Mouse (Mus musculus) thymus, adult 2 months (tissue): ENCODE measurements around the gene Wee2. TPM values are rescaled to one million over a fixed set of nuclear protein-coding genes. Genes with fewer than 3 reads are reported as not detected.

Experiments
- DNase-seq: peaks from one replicate; pipeline ENCODE4 v3.0.0; 2021
- H3K27ac ChIP-seq: fragments of 200-500 bp; 2 replicates; pipeline ENCODE4 v1.5.1; 2012; ENCODE audit warnings: low read length, control low read depth; ENCODE audit not compliant: control insufficient read depth, insufficient read depth
- H3K27me3 ChIP-seq: fragments of 200-500 bp; 2 replicates; pipeline ENCODE4 v1.6.1; 2012; ENCODE audit warnings: mild to moderate bottlenecking, low read length, moderate library complexity, mixed read lengths; ENCODE audit not compliant: control insufficient read depth, insufficient read depth
- H3K36me3 ChIP-seq: fragments of 200-500 bp; 2 replicates; pipeline ENCODE4 v1.6.1; 2012; ENCODE audit warnings: mild to moderate bottlenecking, low read length, moderate library complexity; ENCODE audit not compliant: control insufficient read depth, insufficient read depth
- H3K4me1 ChIP-seq: fragments of 200-500 bp; replicated peaks from 2 replicates; pipeline ENCODE4 v1.6.1; 2012; ENCODE audit warnings: low read length; ENCODE audit not compliant: control insufficient read depth, insufficient read depth
- H3K4me3 ChIP-seq: fragments of 200-500 bp; 2 replicates; pipeline ENCODE4 v1.5.1; 2012; ENCODE audit warnings: mild to moderate bottlenecking, low read length, control low read depth, moderate library complexity; ENCODE audit not compliant: control insufficient read depth, insufficient read depth
- CTCF ChIP-seq: fragments of 200-500 bp; IDR thresholded peaks from 2 replicates; pipeline ENCODE4 v1.5.1; 2012; ENCODE audit warnings: mild to moderate bottlenecking, control low read depth, low read length, moderate library complexity, borderline replicate concordance; ENCODE audit not compliant: control insufficient read depth, poor library complexity, insufficient read depth; ENCODE audit errors: extremely low read depth
- POLR2A ChIP-seq: fragments of 200-500 bp; IDR thresholded peaks from 2 replicates; pipeline ENCODE4 v1.6.1; 2012; ENCODE audit warnings: mild to moderate bottlenecking, low read length, control low read depth, moderate library complexity; ENCODE audit not compliant: control insufficient read depth, poor library complexity, insufficient read depth; ENCODE audit errors: extremely low read depth
- WGBS: fragments of 180-500 bp; shearing (Covaris S2); methylation state at CpG from one replicate; pipeline ENCODE4 v1.1.7; 2018; 5-methylcytosine and 5-hydroxymethylcytosine counted together
- polyA plus RNA-seq: library from polyadenylated mRNA; depleted of rRNA; stranded (reverse); fragments of >200 nt; gene quantifications from 2 replicates; pipeline ENCODE4 v1.2.3, GENCODE M21; 2012; rRNA removed

Gene Wee2
- 0.04 and 0.28 TPM in 2 replicates for polyA plus RNA-seq

DNA sequence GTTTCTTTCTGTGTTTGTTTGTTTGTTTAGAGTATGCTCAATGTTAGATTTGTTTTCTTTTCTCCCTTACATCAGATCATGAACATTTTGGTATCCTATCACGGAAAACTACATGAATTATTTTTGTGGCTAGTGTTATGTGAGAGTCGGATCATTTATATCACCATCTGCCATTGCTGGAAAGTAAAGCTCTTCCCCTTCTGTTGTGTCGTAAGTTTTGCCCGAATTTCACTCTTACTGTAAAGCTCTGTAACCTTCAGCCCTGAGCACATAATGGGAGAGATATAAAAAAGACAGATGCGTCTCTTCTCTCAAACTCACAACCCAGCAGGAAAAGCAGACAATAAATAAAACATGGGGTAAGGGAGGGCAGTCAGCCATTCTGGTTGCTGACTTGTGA, at the start of gene Wee2:
Gene Wee2, plus strand, starts transcription at position 153 of the 400 bp plus-strand sequence.
- no peak within 1 kb of the TSS for H3K4me3 ChIP-seq
- WGBS = 83% methylated on average over 5 of the region's 5 CpGs
- H3K27me3 ChIP-seq = no peaks in the 10 kb centered on the region
- H3K36me3 ChIP-seq = no peaks in the 10 kb centered on the region
- no peak within 1 kb of the TSS for H3K27ac ChIP-seq
- no peak for DNase-seq
- peaks cover 12% of the 10 kb centered on the region for H3K4me1 ChIP-seq
- no peak for TF ChIP-seq CTCF

DNA sequence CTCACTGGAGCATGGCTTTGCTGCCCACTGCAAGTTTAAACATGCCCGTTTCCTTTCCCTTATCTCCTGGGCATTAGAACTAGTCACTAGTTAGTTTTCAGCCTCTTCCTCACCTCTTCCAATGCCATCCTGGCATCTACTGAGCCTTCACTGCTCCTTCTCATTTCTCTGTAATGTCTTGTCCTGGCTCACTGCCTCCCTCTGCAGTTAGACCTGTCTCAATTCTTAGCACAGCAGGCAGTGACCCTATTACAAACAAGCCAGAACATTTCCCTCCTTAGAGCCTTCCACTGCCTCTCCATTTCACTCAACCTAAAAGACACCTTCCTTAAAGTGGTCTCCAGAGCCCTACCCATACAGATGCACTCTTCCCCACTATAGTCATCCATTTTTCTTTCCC, 47.9 kb upstream of the Wee2 start:
- Histone ChIP-seq H3K4me1 (no peaks in the 10 kb centered on the region), H3K4me3 (no peak overlapping the region), H3K27me3 (no peaks in the 10 kb centered on the region), H3K36me3 (peaks cover 26% of the 10 kb centered on the region), H3K27ac (no peak overlapping the region)
- WGBS = 97% methylated on average over 1 of the region's 1 CpGs
- TF ChIP-seq POLR2A (no peak), CTCF (no peak)
- DNase-seq = no peak

GRCm38 (mm10) chr6:40393213-40393612, 45.7 kb upstream of the Wee2 start:
- Histone ChIP-seq H3K4me3 (no peak overlapping the region), H3K27ac (no peak overlapping the region), H3K4me1 (no peaks in the 10 kb centered on the region), H3K27me3 (no peaks in the 10 kb centered on the region), H3K36me3 (peaks cover 20% of the 10 kb centered on the region)
- 90% methylated on average over 3 of the region's 3 CpGs for WGBS
- DNase-seq = peak; percentile 25
- no peak for TF ChIP-seq POLR2A
- TF ChIP-seq CTCF = no peak

- WGBS = 98% methylated on average over 2 of the region's 2 CpGs
- H3K36me3 ChIP-seq = peaks cover 30% of the 10 kb centered on the region; the same call in 1 of the 2 replicates
These were observed 36.9 kb upstream of the Wee2 start for GRCm38 (mm10) chr6:40402031-40402430.

GRCm38 (mm10) chr6:40403640-40404285, 35.1 kb upstream of the Wee2 start:
- Histone ChIP-seq H3K27ac (no peak overlapping the region), H3K27me3 (no peaks in the 10 kb centered on the region), H3K4me3 (no peak overlapping the region), H3K4me1 (no peaks in the 10 kb centered on the region), H3K36me3 (peaks cover 29% of the 10 kb centered on the region; the same call in 1 of the 2 replicates)
- no peak for DNase-seq
- TF ChIP-seq CTCF (no peak), POLR2A (no peak)
- 95% methylated on average over 4 of the region's 4 CpGs for WGBS

More at GRCm38 (mm10) chr6:40402031-40402430, 36.9 kb upstream of the Wee2 start:
- H3K27ac ChIP-seq = no peak overlapping the region
- H3K27me3 ChIP-seq = no peaks in the 10 kb centered on the region
- TF ChIP-seq POLR2A (no peak), CTCF (no peak)
- DNase-seq = no peak
- no peaks in the 10 kb centered on the region for H3K4me1 ChIP-seq
- H3K4me3 ChIP-seq = no peak overlapping the region

GRCm38 (mm10) chr6:40411085-40411484, 27.8 kb upstream of the Wee2 start:
- no peaks in the 10 kb centered on the region for H3K27me3 ChIP-seq
- WGBS = 67% methylated on average over 3 of the region's 3 CpGs
- no peaks in the 10 kb centered on the region for H3K4me1 ChIP-seq
- DNase-seq = no peak
- no peak for TF ChIP-seq POLR2A
- TF ChIP-seq CTCF = no peak
- peaks cover 10% of the 10 kb centered on the region; the same call in 1 of the 2 replicates for H3K36me3 ChIP-seq
- H3K27ac ChIP-seq = no peak overlapping the region
- H3K4me3 ChIP-seq = no peak overlapping the region

GRCm38 (mm10) chr6:40413046-40413445, 25.8 kb upstream of the Wee2 start:
- H3K4me3 ChIP-seq = no peak overlapping the region
- no peak for TF ChIP-seq POLR2A
- no peak for TF ChIP-seq CTCF
- H3K27me3 ChIP-seq = no peaks in the 10 kb centered on the region
- no peak for DNase-seq
- no peaks in the 10 kb centered on the region for H3K4me1 ChIP-seq
- no peak overlapping the region for H3K27ac ChIP-seq
- H3K36me3 ChIP-seq = no peaks in the 10 kb centered on the region
- 97% methylated on average over 5 of the region's 5 CpGs for WGBS
